Mouse (Mus musculus) bone marrow, adult 2 months (tissue): ENCODE data around the gene Vmac.

Source experiments
- CTCF ChIP-seq: fragments of 200-500 bp; IDR thresholded peaks from 2 replicates; pipeline ENCODE4 v1.5.1; 2011; ENCODE audit warnings: low read length, control low read depth; ENCODE audit not compliant: control insufficient read depth, insufficient read depth
- POLR2A ChIP-seq: fragments of 200-500 bp; IDR thresholded peaks from 2 replicates; pipeline ENCODE4 v1.6.1; 2011; ENCODE audit warnings: low read depth, mild to moderate bottlenecking, control low read depth, low read length, borderline replicate concordance; ENCODE audit not compliant: control insufficient read depth

GRCm38 (mm10) chr17:56762769-56763731 lies 45.2 kb upstream of the Vmac start:
- TF ChIP-seq CTCF = peak; percentile 71
- no peak for TF ChIP-seq POLR2A
